Mouse (Mus musculus): ENCODE data around the gene Senp3.
"Not testable (repeated sequence)": the region's sequence is repeated elsewhere in the genome, so short reads cannot be mapped to it uniquely, and the experiment has no call there.

Gene Senp3

GRCm38 (mm10) chr11:69655264-69656064 is 26.4 kb downstream of the Senp3 start, which contains the start of gene Sox15:
Gene Sox15, plus strand, starts transcription at chr11:69655314.
- DNase-seq (ENCODE audit: low read depth, low spot score) = peak; percentile 88

- no peak for DNase-seq (ENCODE audit: low read depth, low spot score)
Observed at GRCm38 (mm10) chr11:69654760-69655159, 27.1 kb downstream of the Senp3 start.

GRCm38 (mm10) chr11:69653399-69653798 is 28.5 kb downstream of the Senp3 start:
- no peak for DNase-seq (ENCODE audit: low read depth, low spot score)

GRCm38 (mm10) chr11:69645860-69646259 is 36.0 kb downstream of the Senp3 start:
- no peak for DNase-seq (ENCODE audit: low read depth, low spot score)

GRCm38 (mm10) chr11:69635471-69635870 is 46.4 kb downstream of the Senp3 start:
- no peak for DNase-seq (ENCODE audit: low read depth, low spot score)

- no peak for DNase-seq (ENCODE audit: low read depth, low spot score)
Observed at GRCm38 (mm10) chr11:69633128-69633866, 48.6 kb downstream of the Senp3 start.

- peak; percentile 100 for DNase-seq (ENCODE audit: low read depth, low spot score)
Observed at GRCm38 (mm10) chr11:69632284-69633089, 49.4 kb downstream of the Senp3 start, which contains the start of gene Fxr2. Gene Fxr2, plus strand, starts transcription at chr11:69632990.

- DNase-seq (ENCODE audit: low read depth, low spot score) = peak; percentile 47
Observed at GRCm38 (mm10) chr11:69629802-69630201, 52.1 kb downstream of the Senp3 start.

- peak; percentile 88 for DNase-seq (ENCODE audit: low read depth, low spot score)
Observed at GRCm38 (mm10) chr11:69628286-69628685, 53.6 kb downstream of the Senp3 start.

GRCm38 (mm10) chr11:69624339-69624738 is 57.5 kb downstream of the Senp3 start:
- not testable (repeated sequence) for DNase-seq (ENCODE audit: low read depth, low spot score)

Data from brain, adult 2 months (tissue).